Mouse (Mus musculus) embryonic facial prominence, embryonic 11.5 days (tissue): ENCODE results near the gene Hook1. TPM values are rescaled to one million over a fixed set of nuclear protein-coding genes. Genes with fewer than 3 reads are reported as not detected.

Experiments used
- ATAC-seq: fragments of 200-750 bp; cut with Nextera tagmentation; replicated peaks from 2 replicates; pipeline ENCODE4 v1.8.0; 2017; ENCODE audit warnings: low read depth; ENCODE audit not compliant: insufficient number of reproducible peaks, low FRiP score, low TSS enrichment
- DNase-seq: peaks from one replicate; pipeline ENCODE4 v3.0.0-alpha.2; 2015; ENCODE audit warnings: low spot score
- H3K27ac ChIP-seq: fragments of 300-500 bp; sonication (generic); replicated peaks from 2 replicates; pipeline ENCODE4 v1.5.1; 2014; ENCODE audit warnings: mild to moderate bottlenecking, low read depth, low read length, control low read depth
- H3K27me3 ChIP-seq: fragments of 300-500 bp; sonication (generic); 2 replicates; pipeline ENCODE4 v1.6.1; 2014; ENCODE audit warnings: mild to moderate bottlenecking, low read length, moderate library complexity, mixed read lengths; ENCODE audit not compliant: control insufficient read depth, insufficient read depth
- H3K36me3 ChIP-seq: fragments of 300-500 bp; sonication (generic); replicated peaks from 2 replicates; pipeline ENCODE4 v1.6.1; 2014; ENCODE audit warnings: low read depth, mild to moderate bottlenecking, low read length, moderate library complexity, mixed read lengths; ENCODE audit not compliant: control insufficient read depth, insufficient read depth
- H3K4me1 ChIP-seq: fragments of 300-500 bp; sonication (generic); 2 replicates; pipeline ENCODE4 v1.6.1; 2014; ENCODE audit warnings: low read length, mixed read lengths; ENCODE audit not compliant: control insufficient read depth, insufficient read depth
- H3K4me2 ChIP-seq: fragments of 300-500 bp; sonication (generic); 2 replicates; pipeline ENCODE4 v1.6.1; 2014; ENCODE audit warnings: low read depth, mild to moderate bottlenecking, control low read depth, low read length, moderate library complexity
- H3K4me3 ChIP-seq: fragments of 300-500 bp; sonication (generic); 2 replicates; pipeline ENCODE4 v1.5.1; 2014; ENCODE audit warnings: low read depth, low read length, control low read depth
- H3K9ac ChIP-seq: fragments of 300-500 bp; sonication (generic); replicated peaks from 2 replicates; pipeline ENCODE4 v1.6.1; 2014; ENCODE audit warnings: mild to moderate bottlenecking, control low read depth, low read length
- H3K9me3 ChIP-seq: fragments of 300-500 bp; sonication (generic); replicated peaks from 2 replicates; pipeline ENCODE4 v1.6.1; 2016; ENCODE audit warnings: mild to moderate bottlenecking, low read length, inconsistent platforms, mixed read lengths; ENCODE audit not compliant: control insufficient read depth
- WGBS: fragments of 180-500 bp; shearing (Covaris S2); extraction: QIAGEN DNeasy Blood & Tissue Kit; methylation state at CpG from one replicate; pipeline ENCODE4 v1.1.7; 2014; 5-methylcytosine and 5-hydroxymethylcytosine counted together
- polyA plus RNA-seq: library from polyadenylated mRNA; unstranded; fragments of >200 nt; fragmentation: Nextera tagmentation; extraction: Ambion mirVana; gene quantifications from 2 replicates; pipeline ENCODE4 v1.2.1, GENCODE M21; 2014

Gene Hook1
- polyA plus RNA-seq, 1 experiment from 2014 or later = 22.9 TPM

GRCm38 (mm10) chr4:96028412-96028811, 61.4 kb downstream of the Hook1 start:
- WGBS = 96% methylated on average over 1 of the region's 1 CpGs
- H3K4me1 ChIP-seq = no peaks in the 10 kb centered on the region
- H3K27ac ChIP-seq = no peak overlapping the region
- no peak overlapping the region for H3K4me3 ChIP-seq
- H3K27me3 ChIP-seq = no peaks in the 10 kb centered on the region
- ATAC-seq (no peak), DNase-seq (no peak)
- no peaks in the 10 kb centered on the region for H3K36me3 ChIP-seq
- H3K9me3 ChIP-seq = no peaks in the 10 kb centered on the region
- no peak overlapping the region for H3K4me2 ChIP-seq
- no peak overlapping the region for H3K9ac ChIP-seq

GRCm38 (mm10) chr4:96060106-96060505, 93.1 kb downstream of the Hook1 start:
- H3K4me3 ChIP-seq = no peak overlapping the region
- H3K27me3 ChIP-seq = no peaks in the 10 kb centered on the region
- ATAC-seq (no peak), DNase-seq (no peak)
- WGBS = 91% methylated on average over 2 of the region's 2 CpGs
- H3K27ac ChIP-seq = no peak overlapping the region
- no peak overlapping the region for H3K4me2 ChIP-seq
- no peaks in the 10 kb centered on the region for H3K4me1 ChIP-seq
- no peak overlapping the region for H3K9ac ChIP-seq
- no peaks in the 10 kb centered on the region for H3K36me3 ChIP-seq
- H3K9me3 ChIP-seq = no peaks in the 10 kb centered on the region

DNA sequence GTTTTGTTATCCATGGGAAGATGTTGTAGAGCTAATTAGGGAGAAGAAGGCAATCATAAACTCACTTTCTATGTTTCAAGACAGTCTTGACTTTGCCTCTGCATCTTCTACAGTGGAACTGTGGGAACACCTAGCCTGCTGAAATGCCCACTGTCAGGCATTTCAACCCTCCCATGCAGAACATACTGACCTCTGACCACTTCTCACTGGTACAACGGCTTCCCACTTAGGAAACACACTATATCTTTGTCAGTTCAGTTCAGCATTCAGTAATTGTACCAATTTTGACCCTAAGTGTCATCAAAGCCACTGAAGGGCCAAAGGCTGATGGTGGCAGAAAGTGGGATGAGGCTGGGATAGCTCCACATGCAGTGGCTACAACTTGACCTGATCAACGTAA, 95.0 kb downstream of the Hook1 start:
- Histone ChIP-seq H3K9me3 (no peaks in the 10 kb centered on the region), H3K27ac (no peak overlapping the region), H3K4me2 (no peak overlapping the region), H3K9ac (no peak overlapping the region), H3K27me3 (no peaks in the 10 kb centered on the region), H3K4me1 (no peaks in the 10 kb centered on the region), H3K4me3 (no peak overlapping the region), H3K36me3 (no peaks in the 10 kb centered on the region)
- 74% methylated on average over 2 of the region's 2 CpGs for WGBS
- DNase-seq = no peak
- no peak for ATAC-seq

Other genes with a start within 250 kb of the Hook1 start
- 0.34 TPM in 1 of 2 replicates, not detected in the other for gene Cyp2j13, start 110.3 kb downstream of the Hook1 start, polyA plus RNA-seq
- gene Cyp2j12, start 173.9 kb downstream of the Hook1 start, polyA plus RNA-seq = not detected in 2 replicates